Comparison of ENCODE assay signal across 29 mouse cellular contexts in the genomic region with DNA sequence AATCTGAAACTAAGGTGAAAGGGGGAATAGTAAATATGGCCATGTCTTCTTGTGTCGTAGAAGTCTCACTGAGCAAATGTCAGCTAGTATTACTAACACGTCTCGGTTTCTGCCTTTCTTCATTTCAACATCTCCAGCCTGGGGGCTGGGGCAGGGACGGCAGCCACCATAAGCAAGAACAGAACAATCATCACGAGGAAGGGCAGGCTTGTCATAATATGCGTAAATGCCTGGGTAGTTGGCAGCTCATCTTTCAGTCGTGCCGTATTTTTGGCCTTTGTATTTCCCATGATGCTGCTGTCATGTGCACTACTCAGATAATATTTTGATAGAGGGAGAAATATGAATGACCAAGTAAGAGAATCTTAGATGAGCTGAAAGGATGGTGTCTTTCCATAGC.
DNase-seq lines count a peak whose midpoint lies in the region; ATAC-seq and TF ChIP-seq lines count a peak whose summit lies in the region.
"Had no signal": no experiment of that assay in that cellular context is flagged by ENCODE, and none has a peak within 500 bp of the region (broad histone marks: within the 10 kb centered on the region; RNA-seq: fewer than 3 reads in every experiment).

No protein-coding gene starts in this region.

- H3K27ac ChIP-seq in heart, adult 2 months, result peak overlapping the region; percentile 20
- peak overlapping the region; percentile 47; the same call in 1 of the 2 replicates for H3K27ac ChIP-seq in heart, embryonic 15.5 days
- no peak overlapping the region for H3K27ac ChIP-seq in heart, embryonic 11.5 days (ENCODE audit: low read depth, low read length)
- peak overlapping the region; percentile 47; the same call in 1 of the 2 replicates for H3K27ac ChIP-seq in heart, embryonic 16.5 days (ENCODE audit: low read length)
- H3K27ac ChIP-seq in heart, postnatal 0 days (ENCODE audit: low read depth), result peak overlapping the region; percentile 48
- H3K27ac ChIP-seq: embryonic facial prominence, embryonic 10.5 days; embryonic facial prominence, embryonic 13.5 days; forebrain, embryonic 13.5 days; gastrocnemius, adult 2 months; hindbrain, embryonic 10.5 days; hindbrain, embryonic 13.5 days; intestine, embryonic 15.5 days had no signal

- 62% methylated on average over 8 of the region's 8 CpGs for WGBS in heart, adult 2 months
- WGBS in heart, embryonic 15.5 days, result 39% methylated on average over 8 of the region's 8 CpGs
- 54% methylated on average over 8 of the region's 8 CpGs for WGBS in heart, embryonic 11.5 days (ENCODE audit: insufficient replicate concordance)
- 32% methylated on average over 8 of the region's 8 CpGs for WGBS in heart, embryonic 16.5 days
- WGBS in heart, postnatal 0 days, result 47% methylated on average over 8 of the region's 8 CpGs

- H3K4me3 ChIP-seq in heart, adult 2 months, result no peak overlapping the region
- H3K4me3 ChIP-seq in heart, embryonic 15.5 days, result no peak overlapping the region
- H3K4me3 ChIP-seq in heart, embryonic 11.5 days (ENCODE audit: low read depth, low read length), result no peak overlapping the region
- no peak overlapping the region for H3K4me3 ChIP-seq in heart, embryonic 16.5 days (ENCODE audit: low read length)
- no peak overlapping the region for H3K4me3 ChIP-seq in heart, postnatal 0 days (ENCODE audit: low read depth, low read length)
- H3K4me3 ChIP-seq: embryonic facial prominence, embryonic 10.5 days; embryonic facial prominence, embryonic 13.5 days; erythroblast, embryonic 14.5 days; forebrain, embryonic 13.5 days; gastrocnemius, adult 2 months; hindbrain, embryonic 10.5 days; hindbrain, embryonic 13.5 days; intestine, embryonic 15.5 days had no signal

- no peaks in the 10 kb centered on the region; the same call in 1 of the 2 replicates for H3K4me1 ChIP-seq in heart, adult 2 months (ENCODE audit: control insufficient read depth, insufficient read depth, low read length)
- H3K4me1 ChIP-seq in heart, embryonic 15.5 days (replicated peaks), result 0 out of 2 replicates have a peak, but pooled peaks cover 7% of the 10 kb centered on the region
- 0 out of 2 replicates have a peak, but pooled peaks cover 3% of the 10 kb centered on the region for H3K4me1 ChIP-seq in heart, embryonic 11.5 days (ENCODE audit: control insufficient read depth, insufficient read depth, low read length)
- H3K4me1 ChIP-seq in heart, embryonic 16.5 days (ENCODE audit: control insufficient read depth, insufficient read depth, low read length), result peaks cover 5% of the 10 kb centered on the region; the same call in 1 of the 2 replicates
- peaks cover 8% of the 10 kb centered on the region; the same call in 1 of the 2 replicates for H3K4me1 ChIP-seq in heart, postnatal 0 days (ENCODE audit: control insufficient read depth, insufficient read depth)
- H3K4me1 ChIP-seq: embryonic facial prominence, embryonic 10.5 days; embryonic facial prominence, embryonic 13.5 days; forebrain, embryonic 13.5 days; hindbrain, embryonic 10.5 days; hindbrain, embryonic 13.5 days; intestine, embryonic 15.5 days had no signal

- intact Hi-C loops in heart, adult 2 months (cut with DNase I), result loop anchor here (5.0 kb wide), 1 partner anchor 88 kb away; no protein-coding TSS in a partner anchor
- intact Hi-C loops in heart, postnatal 36 days (cut with DNase I), result no loop called here

- DNase-seq in heart, adult 2 months, result peak in 1 of 2 experiments; percentile 19
- DNase-seq in heart, postnatal 36 days, result no peak
- peak; percentile 68 for DNase-seq in heart, postnatal 0 days (ENCODE audit: low spot score)
- DNase-seq in B cell, adult 2 months, result no peak
- DNase-seq in gastrocnemius, adult 18-20 months (ENCODE audit: low spot score), result no peak
- DNase-seq: adrenal gland, adult 8-10 months; adrenal gland, postnatal 25 days; cerebellum, adult 11-12 months; cerebellum, adult 8-10 months; cerebellum, postnatal 10 days; cerebellum, postnatal 36 days; embryo, embryonic 11 days; gastrocnemius, adult 2 months; gastrocnemius, postnatal 14 days; kidney, adult 11 months; kidney, adult 8-10 months had no signal

- H3K9ac ChIP-seq in heart, adult 2 months (ENCODE audit: low read depth, low read length), result no peak overlapping the region
- H3K9ac ChIP-seq in heart, embryonic 15.5 days, result no peak overlapping the region
- H3K9ac ChIP-seq in heart, embryonic 11.5 days (ENCODE audit: low read depth, low read length), result no peak overlapping the region
- no peak overlapping the region for H3K9ac ChIP-seq in heart, embryonic 16.5 days (ENCODE audit: low read length)
- no peak overlapping the region for H3K9ac ChIP-seq in heart, postnatal 0 days (replicated peaks; ENCODE audit: low read depth, low read length)
- H3K9ac ChIP-seq: embryonic facial prominence, embryonic 13.5 days; forebrain, embryonic 13.5 days; hindbrain, embryonic 13.5 days; intestine, embryonic 15.5 days had no signal

- H3K79me2 ChIP-seq in heart, adult 2 months (replicated peaks; ENCODE audit: control insufficient read depth, insufficient read depth, low read length), result no peaks in the 10 kb centered on the region

- H3K4me2 ChIP-seq in heart, embryonic 15.5 days, result no peak overlapping the region
- H3K4me2 ChIP-seq in heart, embryonic 11.5 days, result no peak overlapping the region
- no peak overlapping the region for H3K4me2 ChIP-seq in heart, embryonic 16.5 days (ENCODE audit: low read depth, low read length)
- H3K4me2 ChIP-seq in heart, postnatal 0 days (ENCODE audit: low read depth, low read length), result no peak overlapping the region
- H3K4me2 ChIP-seq: embryonic facial prominence, embryonic 13.5 days; forebrain, embryonic 13.5 days; hindbrain, embryonic 13.5 days; intestine, embryonic 15.5 days had no signal

- no peak for TF ChIP-seq POLR2A in heart, adult 2 months (IDR thresholded peaks at IDR 0.05; ENCODE audit: insufficient read depth, low read depth, low read length)

- 0 out of 2 replicates have a peak, but pooled peaks have one; percentile 23 for TF ChIP-seq EP300 in heart, adult 2 months (IDR thresholded peaks at IDR 0.05; ENCODE audit: insufficient read depth, low read depth, low read length)
- peak; percentile 96 for TF ChIP-seq EP300 in heart, postnatal 0 days (IDR thresholded peaks at IDR 0.05; ENCODE audit: low read depth)

- no peaks in the 10 kb centered on the region for H3K9me3 ChIP-seq in heart, embryonic 15.5 days (replicated peaks)
- no peaks in the 10 kb centered on the region for H3K9me3 ChIP-seq in heart, embryonic 11.5 days (replicated peaks; ENCODE audit: control insufficient read depth, low read length)
- no peaks in the 10 kb centered on the region for H3K9me3 ChIP-seq in heart, embryonic 16.5 days (replicated peaks; ENCODE audit: control insufficient read depth, low read length)
- no peaks in the 10 kb centered on the region for H3K9me3 ChIP-seq in heart, postnatal 0 days (replicated peaks; ENCODE audit: control insufficient read depth, low read length)
- H3K9me3 ChIP-seq: embryonic facial prominence, embryonic 10.5 days; embryonic facial prominence, embryonic 13.5 days; forebrain, embryonic 13.5 days; hindbrain, embryonic 10.5 days; hindbrain, embryonic 13.5 days; intestine, embryonic 15.5 days had no signal

- no peaks in the 10 kb centered on the region for H3K36me3 ChIP-seq in heart, adult 2 months (ENCODE audit: control insufficient read depth, insufficient read depth, low read length)
- H3K36me3 ChIP-seq in heart, embryonic 15.5 days, result no peaks in the 10 kb centered on the region
- no peaks in the 10 kb centered on the region for H3K36me3 ChIP-seq in heart, embryonic 11.5 days (ENCODE audit: control insufficient read depth, insufficient read depth, low read length)
- no peaks in the 10 kb centered on the region for H3K36me3 ChIP-seq in heart, embryonic 16.5 days (ENCODE audit: control insufficient read depth, insufficient read depth)
- H3K36me3 ChIP-seq in heart, postnatal 0 days (replicated peaks; ENCODE audit: control insufficient read depth, insufficient read depth, low read length), result no peaks in the 10 kb centered on the region
- H3K36me3 ChIP-seq: embryonic facial prominence, embryonic 10.5 days; embryonic facial prominence, embryonic 13.5 days; hindbrain, embryonic 10.5 days; hindbrain, embryonic 13.5 days; intestine, embryonic 15.5 days had no signal

- no peaks in the 10 kb centered on the region for H3K27me3 ChIP-seq in heart, adult 2 months (ENCODE audit: control insufficient read depth, insufficient read depth, low read length)
- H3K27me3 ChIP-seq in heart, embryonic 15.5 days, result no peaks in the 10 kb centered on the region
- no peaks in the 10 kb centered on the region for H3K27me3 ChIP-seq in heart, embryonic 11.5 days (ENCODE audit: control insufficient read depth, insufficient read depth, low read length)
- no peaks in the 10 kb centered on the region for H3K27me3 ChIP-seq in heart, embryonic 16.5 days (ENCODE audit: control insufficient read depth, insufficient read depth, low read length)
- no peaks in the 10 kb centered on the region for H3K27me3 ChIP-seq in heart, postnatal 0 days (ENCODE audit: control insufficient read depth, insufficient read depth, low read length)
- H3K27me3 ChIP-seq: embryonic facial prominence, embryonic 13.5 days; forebrain, embryonic 13.5 days; hindbrain, embryonic 13.5 days; intestine, embryonic 15.5 days had no signal

- TF ChIP-seq CTCF in heart, adult 2 months (IDR thresholded peaks at IDR 0.05), result no peak
- no peak for TF ChIP-seq CTCF in heart, postnatal 0 days (IDR thresholded peaks at IDR 0.05; ENCODE audit: low read depth)

- 0 out of 2 replicates have a peak, but pooled peaks have one; percentile 35 for ATAC-seq in heart, embryonic 15.5 days (replicated peaks; ENCODE audit: insufficient number of reproducible peaks, insufficient read depth, low FRiP score, low read depth)
- no peak for ATAC-seq in heart, embryonic 11.5 days (replicated peaks; ENCODE audit: insufficient number of reproducible peaks, low FRiP score, low TSS enrichment)
- ATAC-seq in heart, embryonic 16.5 days (replicated peaks; ENCODE audit: extremely low read depth, insufficient read depth, low FRiP score), result peak; percentile 55
- peak; percentile 88 for ATAC-seq in heart, postnatal 0 days (ENCODE audit: insufficient read depth, low read depth)
- ATAC-seq: activated CD4-positive, CD25-positive, alpha-beta regulatory T cell, adult 4 months; forebrain, embryonic 13.5 days; forebrain, embryonic 16.5 days; hindbrain, embryonic 16.5 days; intestine, embryonic 15.5 days had no signal
